Mouse (Mus musculus): ENCODE data around the gene Iffo2. TPM values are rescaled to one million over a fixed set of nuclear protein-coding genes. Genes with fewer than 3 reads are reported as not detected.

Gene Iffo2
- polyA plus RNA-seq, 1 experiment from 2014 or later = 7.2 TPM

DNA sequence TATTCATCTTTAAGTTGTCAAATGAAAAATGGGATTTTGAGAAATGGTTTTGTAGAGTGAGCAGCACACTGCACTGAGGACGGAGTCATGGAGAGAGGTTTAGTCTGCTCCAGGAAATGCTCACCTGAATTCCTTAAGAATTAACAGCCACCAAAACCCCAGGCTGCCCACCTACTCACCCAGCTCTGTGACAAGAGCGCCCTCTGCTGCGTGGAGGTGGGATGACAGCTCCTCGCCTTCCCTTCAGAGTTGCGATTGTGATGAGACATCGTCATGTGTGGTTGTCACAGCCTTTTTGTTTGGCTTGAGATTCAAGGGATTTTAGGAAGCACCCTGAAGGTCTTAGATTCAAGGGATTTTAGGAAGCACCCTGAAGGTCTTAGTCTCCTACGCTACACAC lies 106.0 kb downstream of the Iffo2 start:
- Histone ChIP-seq H3K4me2 (ENCODE audit: low read depth, low read length) (no peak overlapping the region), H3K9ac (replicated peaks; ENCODE audit: low read depth, low read length) (no peak overlapping the region), H3K27ac (ENCODE audit: low read depth, low read length) (no peak overlapping the region), H3K36me3 (ENCODE audit: control insufficient read depth, insufficient read depth, low read length) (no peaks in the 10 kb centered on the region; the same call in 1 of the 2 replicates), H3K4me1 (ENCODE audit: control insufficient read depth, insufficient read depth, low read length) (peaks cover 10% of the 10 kb centered on the region), H3K4me3 (ENCODE audit: low read depth, low read length) (no peak overlapping the region), H3K27me3 (ENCODE audit: control insufficient read depth, insufficient read depth, low read length) (no peaks in the 10 kb centered on the region), H3K9me3 (ENCODE audit: control insufficient read depth, low read length) (no peaks in the 10 kb centered on the region)
- WGBS = 24% methylated on average over 7 of the region's 7 CpGs
- no peak for ATAC-seq (ENCODE audit: low read depth)

DNA sequence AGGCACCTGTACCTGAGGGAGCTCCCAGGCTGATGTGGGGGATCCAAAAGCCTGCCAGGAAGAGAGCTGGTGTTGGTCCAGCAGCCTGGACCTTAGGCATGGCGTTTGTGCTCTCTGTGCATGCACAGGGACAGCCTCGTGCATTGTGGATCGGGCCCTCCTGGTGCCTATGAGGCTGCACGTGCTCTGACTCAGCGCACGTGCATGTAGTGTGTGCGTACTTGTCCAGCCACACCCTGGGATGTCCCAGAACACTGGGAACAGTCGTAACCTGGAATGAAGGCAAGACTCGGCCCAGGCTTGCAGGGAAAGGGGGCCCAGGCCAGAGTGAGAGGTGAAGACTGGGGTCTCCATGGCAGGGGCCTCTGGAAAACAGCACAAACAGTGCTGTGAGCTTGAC lies 107.5 kb downstream of the Iffo2 start:
- Histone ChIP-seq H3K36me3 (ENCODE audit: control insufficient read depth, insufficient read depth, low read length) (peaks cover 3% of the 10 kb centered on the region; the same call in 1 of the 2 replicates), H3K27ac (ENCODE audit: low read depth, low read length) (no peak overlapping the region), H3K9me3 (ENCODE audit: control insufficient read depth, low read length) (no peaks in the 10 kb centered on the region), H3K9ac (replicated peaks; ENCODE audit: low read depth, low read length) (no peak overlapping the region), H3K4me1 (ENCODE audit: control insufficient read depth, insufficient read depth, low read length) (peaks cover 21% of the 10 kb centered on the region), H3K27me3 (ENCODE audit: control insufficient read depth, insufficient read depth, low read length) (no peaks in the 10 kb centered on the region), H3K4me3 (ENCODE audit: low read depth, low read length) (no peak overlapping the region), H3K4me2 (ENCODE audit: low read depth, low read length) (no peak overlapping the region)
- no peak for ATAC-seq (ENCODE audit: low read depth)
- 91% methylated on average over 9 of the region's 9 CpGs for WGBS

DNA sequence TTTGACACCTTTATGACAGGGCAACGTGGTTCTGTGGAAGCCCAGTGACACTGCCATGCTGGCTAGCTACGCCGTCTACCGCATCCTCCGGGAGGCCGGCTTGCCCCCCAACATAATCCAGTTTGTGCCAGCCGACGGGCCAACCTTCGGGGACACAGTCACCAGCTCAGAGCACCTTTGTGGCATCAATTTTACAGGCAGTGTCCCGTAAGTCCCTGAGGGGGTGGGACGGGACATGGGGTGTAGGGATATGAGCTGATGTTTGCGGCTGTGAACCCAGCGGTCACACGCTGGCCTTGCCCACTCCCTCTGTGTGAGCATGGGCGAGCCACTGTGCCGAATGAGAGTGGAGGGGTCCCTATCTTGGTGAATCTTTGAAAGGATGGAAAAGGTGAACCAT lies 108.0 kb downstream of the Iffo2 start:
- 89% methylated on average over 16 of the region's 16 CpGs for WGBS
- Histone ChIP-seq H3K4me3 (ENCODE audit: low read depth, low read length) (no peak overlapping the region), H3K27me3 (ENCODE audit: control insufficient read depth, insufficient read depth, low read length) (no peaks in the 10 kb centered on the region), H3K4me2 (ENCODE audit: low read depth, low read length) (no peak overlapping the region), H3K36me3 (ENCODE audit: control insufficient read depth, insufficient read depth, low read length) (peaks cover 5% of the 10 kb centered on the region; the same call in 1 of the 2 replicates), H3K9me3 (ENCODE audit: control insufficient read depth, low read length) (no peaks in the 10 kb centered on the region), H3K4me1 (ENCODE audit: control insufficient read depth, insufficient read depth, low read length) (peaks cover 21% of the 10 kb centered on the region), H3K27ac (ENCODE audit: low read depth, low read length) (no peak overlapping the region), H3K9ac (replicated peaks; ENCODE audit: low read depth, low read length) (no peak overlapping the region)
- ATAC-seq (ENCODE audit: low read depth) = no peak

DNA sequence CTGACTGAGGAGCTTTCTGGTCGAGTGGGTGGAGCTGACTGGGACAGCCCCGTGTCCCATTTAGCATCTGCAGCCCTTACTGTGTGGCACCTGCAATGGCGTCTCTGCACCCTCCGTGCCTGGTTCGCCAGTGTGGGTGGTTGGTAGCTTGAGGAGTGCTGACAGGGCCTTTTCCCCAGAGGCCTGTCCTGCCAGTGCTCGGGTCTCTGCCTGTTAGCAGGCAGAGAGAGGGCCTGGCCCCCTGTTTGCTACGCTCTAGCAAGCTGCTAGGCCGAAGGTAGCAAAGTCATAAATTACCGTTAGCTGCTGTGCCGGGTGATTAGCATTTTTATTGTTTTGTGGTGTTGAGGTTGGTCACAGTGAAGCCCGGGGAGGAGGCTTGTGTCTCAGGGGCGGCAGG lies 109.5 kb downstream of the Iffo2 start:
- Histone ChIP-seq H3K27ac (ENCODE audit: low read depth, low read length) (no peak overlapping the region), H3K4me2 (ENCODE audit: low read depth, low read length) (no peak overlapping the region), H3K36me3 (ENCODE audit: control insufficient read depth, insufficient read depth, low read length) (peaks cover 8% of the 10 kb centered on the region; the same call in 1 of the 2 replicates), H3K4me1 (ENCODE audit: control insufficient read depth, insufficient read depth, low read length) (peaks cover 21% of the 10 kb centered on the region), H3K9ac (replicated peaks; ENCODE audit: low read depth, low read length) (peak overlapping the region; percentile 41; the same call in 1 of the 2 replicates), H3K27me3 (ENCODE audit: control insufficient read depth, insufficient read depth, low read length) (no peaks in the 10 kb centered on the region), H3K9me3 (ENCODE audit: control insufficient read depth, low read length) (no peaks in the 10 kb centered on the region), H3K4me3 (ENCODE audit: low read depth, low read length) (no peak overlapping the region)
- WGBS = 9% methylated on average over 12 of the region's 12 CpGs
- 0 out of 2 replicates have a peak, but pooled peaks have one; percentile 18 for ATAC-seq (ENCODE audit: low read depth)

DNA sequence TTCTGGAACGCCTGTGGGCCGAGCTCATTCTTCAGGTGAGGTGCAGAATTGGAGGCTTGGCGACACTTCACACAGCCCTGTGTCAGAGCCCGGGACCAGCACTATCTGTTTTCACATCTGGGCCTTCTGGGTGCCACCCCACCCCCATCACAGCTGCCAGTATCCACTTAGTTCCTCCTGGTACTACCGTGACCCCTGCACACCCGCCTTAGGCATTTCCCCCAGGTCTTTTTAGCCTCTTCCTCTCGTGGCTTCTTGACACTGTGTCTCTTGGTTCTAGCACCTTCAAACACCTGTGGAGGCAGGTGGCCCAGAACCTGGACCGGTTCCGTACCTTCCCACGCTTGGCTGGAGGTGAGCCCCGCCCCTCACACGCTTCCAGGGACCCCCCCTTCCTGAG lies 110.0 kb downstream of the Iffo2 start:
- H3K4me2 ChIP-seq (ENCODE audit: low read depth, low read length) = no peak overlapping the region
- no peak overlapping the region for H3K9ac ChIP-seq (replicated peaks; ENCODE audit: low read depth, low read length)
- no peak for ATAC-seq (ENCODE audit: low read depth)
- H3K9me3 ChIP-seq (ENCODE audit: control insufficient read depth, low read length) = no peaks in the 10 kb centered on the region
- peaks cover 21% of the 10 kb centered on the region for H3K4me1 ChIP-seq (ENCODE audit: control insufficient read depth, insufficient read depth, low read length)
- H3K27me3 ChIP-seq (ENCODE audit: control insufficient read depth, insufficient read depth, low read length) = no peaks in the 10 kb centered on the region
- WGBS = 42% methylated on average over 12 of the region's 12 CpGs
- H3K27ac ChIP-seq (ENCODE audit: low read depth, low read length) = no peak overlapping the region
- H3K4me3 ChIP-seq (ENCODE audit: low read depth, low read length) = no peak overlapping the region
- peaks cover 8% of the 10 kb centered on the region; the same call in 1 of the 2 replicates for H3K36me3 ChIP-seq (ENCODE audit: control insufficient read depth, insufficient read depth, low read length)

DNA sequence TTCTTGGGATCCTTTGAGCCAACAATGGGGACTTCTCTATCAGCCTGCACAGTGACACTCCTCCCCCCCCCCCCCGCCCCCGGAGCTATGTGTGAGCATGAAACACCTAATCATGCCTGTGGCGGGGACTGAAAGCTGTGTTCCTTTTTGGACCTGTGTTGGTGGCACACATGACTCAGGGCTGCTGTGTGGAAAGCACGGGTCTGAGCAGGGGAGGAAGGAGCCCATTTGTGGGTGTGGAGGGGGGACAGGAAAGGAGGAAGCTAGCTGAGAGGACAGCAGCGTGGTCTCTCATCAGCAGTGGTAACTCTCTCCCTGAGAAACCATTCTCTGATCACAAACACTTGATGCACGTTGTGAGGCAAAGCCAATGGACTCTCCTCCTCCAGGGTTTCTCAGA lies 110.4 kb downstream of the Iffo2 start:
- ATAC-seq (ENCODE audit: low read depth) = no peak
- Histone ChIP-seq H3K27ac (ENCODE audit: low read depth, low read length) (no peak overlapping the region), H3K27me3 (ENCODE audit: control insufficient read depth, insufficient read depth, low read length) (no peaks in the 10 kb centered on the region), H3K4me1 (ENCODE audit: control insufficient read depth, insufficient read depth, low read length) (peaks cover 21% of the 10 kb centered on the region), H3K9ac (replicated peaks; ENCODE audit: low read depth, low read length) (no peak overlapping the region), H3K9me3 (ENCODE audit: control insufficient read depth, low read length) (no peaks in the 10 kb centered on the region), H3K4me2 (ENCODE audit: low read depth, low read length) (no peak overlapping the region), H3K36me3 (ENCODE audit: control insufficient read depth, insufficient read depth, low read length) (peaks cover 8% of the 10 kb centered on the region; the same call in 1 of the 2 replicates), H3K4me3 (ENCODE audit: low read depth, low read length) (no peak overlapping the region)
- 53% methylated on average over 6 of the region's 6 CpGs for WGBS

DNA sequence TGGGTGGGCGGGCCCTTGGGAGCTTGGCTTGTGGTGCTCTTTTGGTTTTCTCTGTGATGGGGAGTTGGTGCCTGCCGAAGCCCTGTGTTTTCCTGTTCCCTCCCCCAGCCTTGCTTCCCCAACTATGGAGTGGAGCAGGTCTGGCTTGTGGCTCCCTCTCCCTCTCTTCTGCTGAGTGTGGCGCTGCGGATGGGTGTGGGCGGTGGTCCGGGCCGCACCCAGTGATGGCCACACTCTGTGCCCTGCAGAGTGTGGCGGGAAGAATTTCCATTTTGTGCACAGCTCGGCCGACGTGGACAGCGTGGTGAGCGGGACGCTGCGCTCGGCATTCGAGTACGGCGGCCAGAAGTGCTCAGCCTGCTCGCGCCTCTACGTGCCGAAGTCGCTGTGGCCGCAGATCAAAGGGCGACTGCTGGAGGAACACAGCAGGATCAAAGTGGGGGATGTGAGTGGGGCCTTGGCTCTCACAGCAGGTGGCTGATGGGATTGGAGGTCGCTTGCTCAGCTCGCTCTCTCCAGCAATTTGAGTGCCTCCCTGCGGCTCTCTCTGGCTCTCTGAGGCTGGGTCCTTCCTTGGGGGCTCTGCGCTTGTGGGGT lies 111.6 kb downstream of the Iffo2 start:
- ATAC-seq (ENCODE audit: low read depth) = no peak
- Histone ChIP-seq H3K4me2 (ENCODE audit: low read depth, low read length) (peak overlapping the region; percentile 30; the same call in 1 of the 2 replicates), H3K9ac (replicated peaks; ENCODE audit: low read depth, low read length) (no peak overlapping the region), H3K27me3 (ENCODE audit: control insufficient read depth, insufficient read depth, low read length) (no peaks in the 10 kb centered on the region), H3K9me3 (ENCODE audit: control insufficient read depth, low read length) (no peaks in the 10 kb centered on the region), H3K4me1 (ENCODE audit: control insufficient read depth, insufficient read depth, low read length) (peaks cover 21% of the 10 kb centered on the region), H3K36me3 (ENCODE audit: control insufficient read depth, insufficient read depth, low read length) (peaks cover 11% of the 10 kb centered on the region; the same call in 1 of the 2 replicates), H3K27ac (ENCODE audit: low read depth, low read length) (no peak overlapping the region), H3K4me3 (ENCODE audit: low read depth, low read length) (no peak overlapping the region)
- WGBS = 2% methylated on average over 29 of the region's 30 CpGs

DNA sequence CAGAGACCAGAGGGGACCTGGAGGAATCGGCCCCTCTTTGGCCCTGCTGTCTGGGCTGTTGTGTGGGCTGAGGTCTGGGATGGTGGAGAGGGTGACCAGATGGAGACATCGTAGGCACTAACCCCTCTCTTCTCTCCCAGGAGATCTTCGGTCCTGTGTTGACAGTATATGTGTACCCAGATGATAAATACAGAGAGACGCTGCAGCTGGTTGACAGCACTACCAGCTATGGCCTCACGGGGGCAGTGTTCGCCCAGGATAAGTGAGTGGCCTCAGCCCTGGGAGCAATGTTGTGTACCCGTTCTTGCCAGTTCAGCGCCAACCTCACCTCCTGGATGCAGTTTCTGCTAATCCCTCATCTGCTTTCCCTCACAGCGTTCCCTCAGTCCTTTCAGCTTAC lies 113.6 kb downstream of the Iffo2 start:
- H3K9ac ChIP-seq (replicated peaks; ENCODE audit: low read depth, low read length) = no peak overlapping the region
- peaks cover 21% of the 10 kb centered on the region for H3K4me1 ChIP-seq (ENCODE audit: control insufficient read depth, insufficient read depth, low read length)
- H3K4me3 ChIP-seq (ENCODE audit: low read depth, low read length) = no peak overlapping the region
- H3K4me2 ChIP-seq (ENCODE audit: low read depth, low read length) = no peak overlapping the region
- WGBS = 18% methylated on average over 9 of the region's 9 CpGs
- ATAC-seq (ENCODE audit: low read depth) = no peak
- H3K27ac ChIP-seq (ENCODE audit: low read depth, low read length) = no peak overlapping the region
- no peaks in the 10 kb centered on the region for H3K27me3 ChIP-seq (ENCODE audit: control insufficient read depth, insufficient read depth, low read length)
- H3K9me3 ChIP-seq (ENCODE audit: control insufficient read depth, low read length) = no peaks in the 10 kb centered on the region
- H3K36me3 ChIP-seq (ENCODE audit: control insufficient read depth, insufficient read depth, low read length) = peaks cover 19% of the 10 kb centered on the region; the same call in 1 of the 2 replicates

DNA sequence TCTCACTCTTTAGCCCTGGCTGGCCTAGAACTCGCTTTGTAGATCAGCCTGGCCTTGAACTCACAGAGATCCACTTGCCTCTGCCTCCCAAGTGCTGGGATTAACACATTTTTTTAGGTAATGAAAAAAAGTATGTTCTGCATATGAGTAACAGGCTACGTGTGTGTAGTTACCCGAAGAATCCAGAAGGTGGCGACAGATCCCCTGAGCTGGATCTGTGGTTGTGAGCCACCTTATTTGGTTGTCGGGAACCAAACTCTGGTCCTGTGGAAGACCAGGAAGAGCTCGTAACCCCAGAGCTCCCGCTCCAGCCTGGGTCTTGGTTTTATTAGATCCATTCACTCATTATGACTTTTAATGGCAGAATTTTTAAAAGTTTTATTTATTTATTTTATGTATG lies 116.6 kb downstream of the Iffo2 start:
- Histone ChIP-seq H3K4me3 (ENCODE audit: low read depth, low read length) (no peak overlapping the region), H3K36me3 (ENCODE audit: control insufficient read depth, insufficient read depth, low read length) (peaks cover 19% of the 10 kb centered on the region; the same call in 1 of the 2 replicates), H3K4me2 (ENCODE audit: low read depth, low read length) (no peak overlapping the region), H3K9ac (replicated peaks; ENCODE audit: low read depth, low read length) (no peak overlapping the region), H3K27me3 (ENCODE audit: control insufficient read depth, insufficient read depth, low read length) (no peaks in the 10 kb centered on the region), H3K9me3 (ENCODE audit: control insufficient read depth, low read length) (no peaks in the 10 kb centered on the region), H3K27ac (ENCODE audit: low read depth, low read length) (no peak overlapping the region), H3K4me1 (ENCODE audit: control insufficient read depth, insufficient read depth, low read length) (peaks cover 5% of the 10 kb centered on the region; the same call in 1 of the 2 replicates)
- no peak for ATAC-seq (ENCODE audit: low read depth)
- 86% methylated on average over 7 of the region's 7 CpGs for WGBS
